Mouse (Mus musculus) midbrain, embryonic 11.5 days (tissue): Measurements from ENCODE around the gene Gm3259. TPM values are rescaled to one million over a fixed set of nuclear protein-coding genes. Genes with fewer than 3 reads are reported as not detected.
"Not testable (repeated sequence)": the region's sequence is repeated elsewhere in the genome, so short reads cannot be mapped to it uniquely, and the experiment has no call there.

Experiments used
- ATAC-seq: fragments of 200-750 bp; cut with Nextera tagmentation; 2 replicates; pipeline ENCODE4 v1.8.0; 2017; ENCODE audit warnings: moderate TSS enrichment, moderate library complexity; ENCODE audit not compliant: low FRiP score
- DNase-seq: peaks from one replicate; pipeline ENCODE4 v3.0.0; 2015; ENCODE audit warnings: low spot score; ENCODE audit errors: missing footprints
- H3K27ac ChIP-seq: fragments of 300-500 bp; sonication (generic); 2 replicates; pipeline ENCODE4 v1.5.1; 2014; ENCODE audit warnings: low read depth, low read length
- H3K27me3 ChIP-seq: fragments of 300-500 bp; sonication (generic); 2 replicates; pipeline ENCODE4 v1.6.1; 2014; ENCODE audit warnings: mild to moderate bottlenecking, low read length, moderate library complexity, mixed read lengths; ENCODE audit not compliant: control insufficient read depth, insufficient read depth
- H3K36me3 ChIP-seq: fragments of 300-500 bp; sonication (generic); 2 replicates; pipeline ENCODE4 v1.6.1; 2014; ENCODE audit warnings: mild to moderate bottlenecking, low read length, moderate library complexity, mixed read lengths; ENCODE audit not compliant: control insufficient read depth, insufficient read depth
- H3K4me1 ChIP-seq: fragments of 300-500 bp; sonication (generic); 2 replicates; pipeline ENCODE4 v1.6.1; 2014; ENCODE audit warnings: low read length; ENCODE audit not compliant: control insufficient read depth, insufficient read depth
- H3K4me2 ChIP-seq: fragments of 300-500 bp; sonication (generic); 2 replicates; pipeline ENCODE4 v1.6.1; 2014; ENCODE audit warnings: mild to moderate bottlenecking, moderate library complexity
- H3K4me3 ChIP-seq: fragments of 300-500 bp; sonication (generic); 2 replicates; pipeline ENCODE4 v1.5.1; 2014; ENCODE audit warnings: low read depth, low read length
- H3K9ac ChIP-seq: fragments of 300-500 bp; sonication (generic); 2 replicates; pipeline ENCODE4 v1.6.1; 2014; ENCODE audit warnings: low read length
- H3K9me3 ChIP-seq: fragments of 300-500 bp; sonication (generic); 2 replicates; pipeline ENCODE4 v1.6.1; 2016; ENCODE audit warnings: low read length; ENCODE audit not compliant: control insufficient read depth
- WGBS: fragments of 180-500 bp; shearing (Covaris S2); extraction: QIAGEN DNeasy Blood & Tissue Kit; methylation state at CpG from one replicate; pipeline ENCODE4 v1.1.7; 2014; 5-methylcytosine and 5-hydroxymethylcytosine counted together
- polyA plus RNA-seq: library from polyadenylated mRNA; unstranded; fragments of >200 nt; fragmentation: Nextera tagmentation; extraction: Ambion mirVana; gene quantifications from 2 replicates; pipeline ENCODE4 v1.2.1, GENCODE M21; 2014

Gm3259 gene
- not detected in 2 replicates for polyA plus RNA-seq

- not testable (repeated sequence) for H3K27me3 ChIP-seq, H3K4me2 ChIP-seq, H3K36me3 ChIP-seq, H3K4me1 ChIP-seq, H3K27ac ChIP-seq, DNase-seq, H3K9ac ChIP-seq, H3K4me3 ChIP-seq, H3K9me3 ChIP-seq, ATAC-seq
- WGBS: 64% methylated on average over 1 of the region's 2 CpGs
Measured at GRCm38 (mm10) chr5:95305611-95306010, at the start of gene Gm3259. Gm3259 (plus strand) TSS chr5:95305911.

DNA sequence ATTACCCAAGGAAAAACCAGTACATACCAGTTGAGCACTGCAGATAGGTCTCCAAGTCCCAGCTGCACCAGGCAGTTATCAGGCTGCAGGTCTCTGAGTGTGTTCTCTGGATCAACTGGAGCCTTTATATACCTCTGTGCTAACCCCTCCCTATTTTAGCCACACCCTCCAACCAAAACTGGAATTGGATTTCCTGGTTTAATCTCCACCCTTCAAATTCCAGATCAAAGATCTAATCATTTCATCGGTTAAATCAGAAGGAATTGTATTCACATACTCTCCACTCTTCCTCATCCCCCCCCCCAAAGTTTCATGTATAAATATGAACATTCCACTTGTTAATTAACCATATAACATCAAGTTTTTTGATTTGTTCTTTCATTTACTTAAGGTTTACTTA, 33.0 kb upstream of the Gm3259 start, which contains the start of gene Gm10424:
Gene Gm10424, minus strand, starts transcription at position 101 of the 400 bp plus-strand sequence.
- no CpG with 5 or more reads among the region's 1 CpGs for WGBS
- H3K4me1 ChIP-seq, H3K36me3 ChIP-seq, H3K9ac ChIP-seq, ATAC-seq, H3K9me3 ChIP-seq, DNase-seq, H3K4me3 ChIP-seq, H3K4me2 ChIP-seq, H3K27me3 ChIP-seq, H3K27ac ChIP-seq: not testable (repeated sequence)

Other genes with a start within 250 kb of the Gm3259 start
- gene Gm7942, start 199.0 kb upstream of the Gm3259 start, polyA plus RNA-seq: not detected in 2 replicates
- not detected in 2 replicates for gene Gm16513, start 123.3 kb upstream of the Gm3259 start, polyA plus RNA-seq
- not detected in 2 replicates for gene Gm10424, start 33.1 kb upstream of the Gm3259 start, polyA plus RNA-seq
- not detected in 2 replicates for gene D5Ertd577e, start 150.9 kb downstream of the Gm3259 start, polyA plus RNA-seq
- not detected in 2 replicates for gene Gm3286, start 204.8 kb downstream of the Gm3259 start, polyA plus RNA-seq